Mouse (Mus musculus) cortical plate, adult 2 months (tissue): ENCODE measurements around the gene Gria1. TPM values are rescaled to one million over a fixed set of nuclear protein-coding genes. Genes with fewer than 3 reads are reported as not detected.

ENCODE experiments used
- H3K27ac ChIP-seq: fragments of 200-500 bp; 2 replicates; pipeline ENCODE4 v1.5.1; 2012; ENCODE audit warnings: low read length, control low read depth, inconsistent platforms; ENCODE audit not compliant: insufficient read depth
- H3K4me1 ChIP-seq: fragments of 200-500 bp; 2 replicates; pipeline ENCODE4 v1.6.1; 2011; ENCODE audit warnings: low read length; ENCODE audit not compliant: control insufficient read depth, insufficient read depth
- H3K4me3 ChIP-seq: fragments of 200-500 bp; 2 replicates; pipeline ENCODE4 v1.5.1; 2011; ENCODE audit warnings: mild to moderate bottlenecking, low read length, control low read depth; ENCODE audit not compliant: insufficient read depth
- CTCF ChIP-seq: fragments of 200-500 bp; IDR thresholded peaks from 2 replicates; pipeline ENCODE4 v1.5.1; 2011; ENCODE audit warnings: mild to moderate bottlenecking, control low read depth, low read length; ENCODE audit not compliant: insufficient read depth; ENCODE audit errors: extremely low read depth
- POLR2A ChIP-seq: fragments of 200-500 bp; IDR thresholded peaks from 2 replicates; pipeline ENCODE4 v1.6.1; 2011; ENCODE audit warnings: mild to moderate bottlenecking, low read length, control low read depth; ENCODE audit not compliant: insufficient read depth; ENCODE audit errors: extremely low read depth
- polyA plus RNA-seq: library from polyadenylated mRNA; depleted of rRNA; stranded (reverse); fragments of >200 nt; gene quantifications from 2 replicates; pipeline ENCODE4 v1.2.3, GENCODE M21; 2012

The Gria1 gene
- polyA plus RNA-seq, 1 experiment: 100.0 TPM

DNA sequence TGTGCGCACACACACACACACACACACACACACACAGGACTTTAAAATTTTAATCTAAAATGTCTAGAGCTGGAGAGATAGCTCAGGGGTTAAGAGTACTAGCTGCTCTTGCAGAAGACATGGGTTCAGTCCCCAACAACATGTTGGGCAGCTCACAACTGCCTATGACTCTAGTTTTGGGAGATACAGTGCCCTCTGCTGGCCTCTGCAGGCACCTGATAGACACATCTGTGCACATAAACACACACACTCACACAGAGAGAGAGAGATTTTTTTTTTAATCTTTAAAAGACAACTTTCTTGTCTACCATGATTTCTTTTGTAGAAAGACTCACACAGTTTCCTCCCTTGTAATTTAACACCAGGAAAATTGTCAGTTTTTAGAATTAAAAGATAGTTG is 292.4 kb downstream of the Gria1 start:
- Histone ChIP-seq H3K4me1 (peaks cover 6% of the 10 kb centered on the region; the same call in 1 of the 2 replicates), H3K4me3 (no peak overlapping the region), H3K27ac (no peak overlapping the region)
- TF ChIP-seq POLR2A: no peak
- TF ChIP-seq CTCF: no peak

GRCm38 (mm10) chr11:57306116-57306515 is 294.9 kb downstream of the Gria1 start:
- no peak overlapping the region for H3K27ac ChIP-seq
- TF ChIP-seq CTCF: no peak
- no peak for TF ChIP-seq POLR2A
- H3K4me1 ChIP-seq: 0 out of 2 replicates have a peak, but pooled peaks cover 2% of the 10 kb centered on the region
- H3K4me3 ChIP-seq: no peak overlapping the region

DNA sequence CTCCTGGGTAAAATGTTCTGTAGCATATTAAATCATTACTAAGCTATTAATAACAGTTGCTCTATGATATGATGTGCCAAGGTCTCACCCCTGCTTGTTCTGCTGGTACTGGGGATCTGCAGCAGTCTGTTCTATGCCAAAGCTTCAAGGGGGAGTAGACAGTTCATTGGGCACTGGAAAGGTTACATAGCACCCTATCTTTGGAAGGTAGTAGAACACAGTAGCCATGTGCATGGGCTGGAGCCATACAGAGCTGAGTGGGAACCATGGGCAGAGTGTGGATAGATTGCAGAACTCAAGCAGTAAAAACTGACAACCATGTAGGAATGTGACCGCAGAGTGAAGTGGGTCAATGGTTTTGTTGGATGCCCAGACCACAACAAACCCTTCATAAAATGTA is 295.7 kb downstream of the Gria1 start:
- H3K4me1 ChIP-seq: 0 out of 2 replicates have a peak, but pooled peaks cover 2% of the 10 kb centered on the region
- TF ChIP-seq POLR2A (no peak), CTCF (no peak)
- no peak overlapping the region for H3K4me3 ChIP-seq
- no peak overlapping the region for H3K27ac ChIP-seq

- no peak overlapping the region for H3K27ac ChIP-seq
- H3K4me3 ChIP-seq: no peak overlapping the region
- TF ChIP-seq CTCF (no peak), POLR2A (no peak)
- H3K4me1 ChIP-seq: peaks cover 9% of the 10 kb centered on the region
Observed at GRCm38 (mm10) chr11:57317063-57317462, 305.9 kb downstream of the Gria1 start.

DNA sequence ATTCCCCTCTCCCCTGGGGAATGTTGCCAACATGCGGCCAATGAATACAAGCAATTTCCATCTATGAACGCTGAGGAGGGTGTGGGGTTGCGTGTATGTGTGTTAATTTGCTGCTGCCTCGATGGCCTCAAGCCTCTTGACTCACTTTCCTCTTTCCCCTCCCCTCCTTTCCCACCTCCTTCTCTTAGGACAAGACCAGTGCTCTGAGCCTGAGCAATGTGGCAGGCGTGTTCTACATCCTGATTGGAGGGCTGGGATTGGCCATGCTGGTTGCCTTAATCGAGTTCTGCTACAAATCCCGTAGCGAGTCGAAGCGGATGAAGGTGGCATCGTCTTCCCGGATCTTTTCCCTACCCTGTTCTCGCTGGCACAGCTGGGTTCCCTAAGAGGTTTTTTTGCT is 306.3 kb downstream of the Gria1 start:
- Histone ChIP-seq H3K4me1 (peaks cover 9% of the 10 kb centered on the region), H3K4me3 (no peak overlapping the region), H3K27ac (no peak overlapping the region)
- TF ChIP-seq POLR2A (no peak), CTCF (no peak)

DNA sequence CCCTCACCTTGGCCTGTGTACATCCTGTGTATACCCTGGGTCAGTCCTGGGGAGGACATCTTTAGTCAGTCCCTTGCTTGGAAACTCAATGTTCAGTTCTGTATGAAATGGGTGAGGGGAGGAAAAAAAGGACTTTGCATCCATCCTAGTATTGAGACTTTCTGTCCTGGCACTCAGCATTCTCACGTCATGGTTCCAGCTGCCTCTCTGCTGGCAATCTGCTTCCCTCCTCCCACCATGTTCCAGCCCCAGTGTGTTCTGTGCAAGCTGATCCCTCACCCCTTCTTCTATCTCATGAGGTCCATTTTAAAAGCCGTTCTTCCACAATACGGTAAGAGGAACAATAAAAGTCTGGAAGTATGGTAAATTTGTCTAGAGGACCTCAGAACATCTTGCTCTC is 308.2 kb downstream of the Gria1 start:
- TF ChIP-seq POLR2A (no peak), CTCF (no peak)
- Histone ChIP-seq H3K4me1 (peaks cover 8% of the 10 kb centered on the region), H3K27ac (peak overlapping the region; percentile 39; the same call in 1 of the 2 replicates), H3K4me3 (no peak overlapping the region)

GRCm38 (mm10) chr11:57324099-57324498 is 312.9 kb downstream of the Gria1 start:
- TF ChIP-seq POLR2A: no peak
- no peak for TF ChIP-seq CTCF
- Histone ChIP-seq H3K4me3 (no peak overlapping the region), H3K4me1 (peaks cover 7% of the 10 kb centered on the region), H3K27ac (0 out of 2 replicates have a peak overlapping the region, but pooled peaks have one; percentile 57)
